Mouse (Mus musculus): ENCODE measurements at regions not wholly inside any gene's neighbourhood (a gene's known extent, or its start where the extent isn't known, plus 50 kb on each side); places are given as distances from the start of the nearest gene placed in this dataset.
A peak's percentile ranks its signal among the peaks of the same experiment; 100 is the strongest.

DNA sequence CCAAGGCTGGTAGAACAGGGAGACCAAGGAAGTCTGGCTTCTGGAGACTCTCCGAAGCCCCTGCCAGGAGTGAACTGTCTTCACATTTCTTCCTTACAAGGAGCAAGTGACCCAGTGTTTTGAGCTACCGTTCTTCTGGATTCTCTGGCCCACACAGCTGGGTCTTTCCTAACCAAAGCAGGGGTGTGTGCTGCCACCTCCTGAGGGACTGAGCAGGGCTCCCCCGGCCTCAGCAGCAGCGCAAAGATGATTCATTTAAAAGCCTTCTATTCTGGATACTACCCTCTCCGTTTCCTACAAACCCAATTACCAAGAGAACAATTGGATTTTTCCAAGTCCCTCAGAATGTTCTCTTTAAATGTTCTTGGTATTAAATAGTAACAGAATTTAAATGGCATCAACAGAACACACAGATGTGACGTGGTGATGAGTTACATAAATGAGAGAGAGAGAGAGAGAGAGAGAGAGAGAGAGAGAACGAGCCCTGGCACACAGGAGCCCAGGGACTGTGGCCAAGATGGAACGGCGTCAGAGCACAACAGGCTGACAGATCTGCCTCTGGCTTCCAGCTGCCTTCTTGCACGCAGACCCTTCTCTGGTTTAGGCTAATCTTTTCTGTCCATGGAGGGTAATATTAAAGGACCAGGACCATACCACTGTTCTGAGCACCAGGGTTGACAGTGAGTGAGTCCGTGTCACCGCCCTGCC is 191.6 kb downstream of the Agtpbp1 start:
- ATAC-seq (ENCODE audit: borderline replicate concordance, extremely low read depth, low FRiP score, low TSS enrichment), result peak; percentile 31; the same call in 1 of the 2 replicates
- Histone ChIP-seq H3K9me3 (no peaks in the 10 kb centered on the region), H3K4me3 (no peak overlapping the region), H3K36me3 (no peaks in the 10 kb centered on the region), H3K9ac (no peak overlapping the region), H3K27me3 (no peaks in the 10 kb centered on the region), H3K4me1 (peaks cover 3% of the 10 kb centered on the region; the same call in 1 of the 2 replicates), H3K4me2 (no peak overlapping the region), H3K27ac (no peak overlapping the region)
- WGBS, result 63% methylated on average over 12 of the region's 12 CpGs

- ATAC-seq (ENCODE audit: borderline replicate concordance, extremely low read depth, low FRiP score, low TSS enrichment), result no peak
- no peak overlapping the region for H3K4me3 ChIP-seq
- H3K4me2 ChIP-seq, result no peak overlapping the region
- no peaks in the 10 kb centered on the region for H3K9me3 ChIP-seq
- H3K36me3 ChIP-seq, result no peaks in the 10 kb centered on the region
- no peak overlapping the region for H3K27ac ChIP-seq
- WGBS, result 66% methylated on average over 4 of the region's 4 CpGs
- no peaks in the 10 kb centered on the region for H3K27me3 ChIP-seq
- H3K4me1 ChIP-seq, result peaks cover 3% of the 10 kb centered on the region; the same call in 1 of the 2 replicates
- no peak overlapping the region for H3K9ac ChIP-seq
Observed at GRCm38 (mm10) chr13:59392828-59393227, 192.2 kb downstream of the Agtpbp1 start.

DNA sequence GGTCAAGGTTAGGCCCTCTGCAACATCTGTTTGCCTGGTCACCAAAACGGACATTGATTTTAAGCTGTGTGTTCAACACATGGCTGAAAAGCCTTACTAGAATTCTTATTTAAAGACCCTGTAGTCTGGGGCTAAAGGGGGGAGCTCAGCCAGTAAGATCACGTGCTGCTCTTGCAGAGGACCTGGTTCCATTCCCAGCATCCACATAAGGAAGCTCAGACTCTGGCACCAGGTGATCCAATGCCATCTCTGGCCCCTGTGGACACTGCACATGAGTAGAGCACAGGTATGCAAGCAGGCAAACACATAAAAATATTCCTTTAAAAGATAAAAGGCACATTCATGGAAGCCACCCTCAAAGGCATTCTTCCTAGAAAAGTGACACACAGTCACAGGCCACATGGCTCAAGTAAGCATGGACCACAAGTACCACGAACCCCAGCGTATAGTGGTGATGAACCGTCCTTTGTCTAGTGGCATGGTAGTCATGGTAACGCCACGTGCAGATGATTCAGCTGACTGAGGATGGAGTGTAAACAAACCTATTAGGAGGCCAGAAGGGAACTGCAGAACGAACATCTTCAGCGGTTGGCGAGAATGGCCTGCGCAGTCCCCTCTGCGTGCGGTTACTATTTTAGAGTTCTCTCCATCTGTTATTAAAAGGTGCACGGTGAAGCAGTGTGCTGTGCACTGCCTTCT is 197.3 kb downstream of the Agtpbp1 start:
- Histone ChIP-seq H3K36me3 (no peaks in the 10 kb centered on the region), H3K27ac (no peak overlapping the region), H3K27me3 (no peaks in the 10 kb centered on the region), H3K4me3 (no peak overlapping the region), H3K9ac (no peak overlapping the region), H3K9me3 (no peaks in the 10 kb centered on the region), H3K4me1 (no peaks in the 10 kb centered on the region), H3K4me2 (no peak overlapping the region)
- 64% methylated on average over 14 of the region's 14 CpGs for WGBS
- no peak for ATAC-seq (ENCODE audit: borderline replicate concordance, extremely low read depth, low FRiP score, low TSS enrichment)

DNA sequence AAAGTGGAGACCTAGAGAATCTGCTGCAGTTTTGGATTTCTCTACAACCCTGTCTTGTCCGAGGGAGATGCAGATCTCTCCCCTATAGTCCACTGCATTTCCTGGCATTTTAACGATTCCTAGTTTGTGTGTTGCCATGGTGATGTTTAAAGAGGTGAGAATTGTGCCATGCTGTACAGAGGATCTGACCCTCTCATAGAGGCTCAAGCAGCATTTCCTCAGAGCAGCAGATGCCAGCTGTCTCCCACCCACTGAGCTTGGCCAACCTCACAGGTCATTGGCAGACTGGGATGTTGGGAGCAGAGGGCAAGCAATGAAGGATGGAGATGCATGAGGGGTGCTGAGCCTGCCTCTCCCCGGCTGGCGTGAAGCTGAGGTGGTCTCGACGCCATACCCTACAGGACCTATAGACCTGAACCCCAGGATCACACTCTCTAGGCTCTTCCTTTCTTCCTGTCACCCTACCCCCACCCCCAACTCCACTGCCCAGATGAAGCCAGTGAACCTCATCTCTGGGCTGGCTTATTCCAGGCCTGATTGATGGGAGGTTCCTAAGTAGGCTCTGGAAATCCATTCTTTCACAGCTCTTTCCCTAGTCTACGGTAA is 198.0 kb downstream of the Agtpbp1 start:
- H3K4me3 ChIP-seq, result no peak overlapping the region
- no peaks in the 10 kb centered on the region for H3K27me3 ChIP-seq
- 73% methylated on average over 7 of the region's 7 CpGs for WGBS
- H3K27ac ChIP-seq, result no peak overlapping the region
- no peak overlapping the region for H3K9ac ChIP-seq
- no peaks in the 10 kb centered on the region for H3K4me1 ChIP-seq
- no peaks in the 10 kb centered on the region for H3K9me3 ChIP-seq
- no peak overlapping the region for H3K4me2 ChIP-seq
- ATAC-seq (ENCODE audit: borderline replicate concordance, extremely low read depth, low FRiP score, low TSS enrichment), result no peak
- no peaks in the 10 kb centered on the region for H3K36me3 ChIP-seq

GRCm38 (mm10) chr13:59385824-59386223 is 199.2 kb downstream of the Agtpbp1 start:
- Histone ChIP-seq H3K9me3 (no peaks in the 10 kb centered on the region), H3K36me3 (no peaks in the 10 kb centered on the region), H3K4me3 (no peak overlapping the region), H3K4me1 (no peaks in the 10 kb centered on the region), H3K4me2 (no peak overlapping the region), H3K27me3 (no peaks in the 10 kb centered on the region), H3K9ac (no peak overlapping the region), H3K27ac (no peak overlapping the region)
- ATAC-seq (ENCODE audit: borderline replicate concordance, extremely low read depth, low FRiP score, low TSS enrichment), result no peak
- 42% methylated on average over 6 of the region's 6 CpGs for WGBS

DNA sequence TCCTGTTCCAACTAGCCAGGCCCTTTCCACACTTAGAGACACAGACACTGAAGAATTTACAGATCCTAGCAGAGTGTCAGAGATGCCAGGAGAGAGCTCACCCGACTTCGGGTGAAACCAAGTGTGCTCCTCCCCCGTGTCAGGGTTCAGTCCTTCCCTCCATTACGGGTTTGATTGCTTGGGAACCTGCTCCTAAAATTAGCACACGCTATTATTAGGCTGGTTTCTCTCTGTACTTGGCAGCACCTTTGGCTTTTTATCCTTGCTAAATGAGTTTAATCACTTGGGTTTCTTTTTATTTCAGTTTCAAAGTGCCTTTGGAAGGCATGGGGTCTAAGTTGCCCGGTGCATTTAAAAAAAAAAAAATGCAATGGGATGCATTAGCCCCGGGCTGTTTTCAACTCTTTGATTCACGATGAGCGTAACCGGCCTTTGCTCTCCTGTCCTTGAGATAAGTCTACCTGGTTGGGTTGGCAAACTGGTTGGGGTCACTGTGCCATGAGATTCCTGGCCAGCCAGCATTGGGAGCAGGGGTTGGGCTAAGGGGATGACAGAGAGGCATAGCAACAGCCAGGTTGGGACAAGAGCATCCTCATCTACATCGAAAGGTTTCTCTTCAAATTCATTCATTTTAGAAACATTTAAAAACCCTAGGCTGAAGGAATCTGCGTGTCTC is 214.7 kb downstream of the Agtpbp1 start:
- no peak overlapping the region for H3K27ac ChIP-seq
- H3K4me1 ChIP-seq, result 0 out of 2 replicates have a peak, but pooled peaks cover 6% of the 10 kb centered on the region
- H3K36me3 ChIP-seq, result no peaks in the 10 kb centered on the region
- 82% methylated on average over 12 of the region's 12 CpGs for WGBS
- no peak overlapping the region for H3K9ac ChIP-seq
- ATAC-seq (ENCODE audit: borderline replicate concordance, extremely low read depth, low FRiP score, low TSS enrichment), result no peak
- H3K27me3 ChIP-seq, result no peaks in the 10 kb centered on the region
- H3K4me3 ChIP-seq, result no peak overlapping the region
- H3K4me2 ChIP-seq, result no peak overlapping the region
- H3K9me3 ChIP-seq, result no peaks in the 10 kb centered on the region

DNA sequence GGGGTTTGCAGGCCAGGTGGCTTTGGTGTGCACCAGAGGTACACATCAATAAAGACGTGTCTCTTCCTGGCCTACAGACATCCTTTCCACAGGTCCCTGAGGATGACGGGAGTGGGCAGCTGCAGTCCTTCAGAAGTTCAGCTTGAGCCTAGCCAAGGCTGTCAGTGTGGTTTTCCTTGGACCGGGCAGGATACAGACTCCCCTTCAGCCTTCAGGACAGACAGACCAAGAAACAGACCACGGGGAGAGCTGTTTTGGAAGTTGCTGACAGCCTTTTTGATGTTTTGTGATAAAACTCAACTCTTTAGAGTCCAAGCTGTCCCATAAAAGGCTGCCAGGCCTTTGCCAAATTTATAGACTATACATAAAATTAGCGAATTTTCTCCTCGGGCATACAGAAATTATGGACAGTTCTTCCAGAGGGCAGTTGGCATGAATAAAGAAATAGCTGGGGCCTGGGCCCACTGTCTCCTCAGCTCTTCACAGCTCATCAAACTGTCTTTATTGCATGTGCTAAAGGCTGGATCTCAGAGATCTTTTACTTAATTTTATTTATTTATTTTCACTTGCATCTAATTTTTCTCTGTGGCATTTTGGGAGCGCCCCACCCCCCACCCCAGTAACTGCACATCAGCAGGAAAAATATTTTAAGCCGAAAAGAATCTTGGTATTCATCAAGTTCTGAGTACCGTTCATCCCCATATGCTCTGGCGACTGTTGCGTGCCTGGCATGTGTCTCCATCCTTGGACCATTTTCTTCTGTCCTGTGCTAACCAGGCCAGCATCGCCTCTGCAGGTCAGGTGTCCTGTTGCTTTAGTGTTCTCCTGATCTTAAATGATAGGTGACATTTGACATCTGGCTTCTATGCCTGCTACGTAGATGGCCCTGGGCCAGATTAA is 216.2 kb downstream of the Agtpbp1 start:
- no peaks in the 10 kb centered on the region for H3K27me3 ChIP-seq
- no peak overlapping the region for H3K9ac ChIP-seq
- H3K27ac ChIP-seq, result 0 out of 2 replicates have a peak overlapping the region, but pooled peaks have one; percentile 1
- H3K9me3 ChIP-seq, result no peaks in the 10 kb centered on the region
- peak; percentile 90 for ATAC-seq (ENCODE audit: borderline replicate concordance, extremely low read depth, low FRiP score, low TSS enrichment)
- H3K4me1 ChIP-seq, result 0 out of 2 replicates have a peak, but pooled peaks cover 6% of the 10 kb centered on the region
- H3K4me3 ChIP-seq, result no peak overlapping the region
- no peak overlapping the region for H3K4me2 ChIP-seq
- WGBS, result 52% methylated on average over 13 of the region's 13 CpGs
- H3K36me3 ChIP-seq, result no peaks in the 10 kb centered on the region

DNA sequence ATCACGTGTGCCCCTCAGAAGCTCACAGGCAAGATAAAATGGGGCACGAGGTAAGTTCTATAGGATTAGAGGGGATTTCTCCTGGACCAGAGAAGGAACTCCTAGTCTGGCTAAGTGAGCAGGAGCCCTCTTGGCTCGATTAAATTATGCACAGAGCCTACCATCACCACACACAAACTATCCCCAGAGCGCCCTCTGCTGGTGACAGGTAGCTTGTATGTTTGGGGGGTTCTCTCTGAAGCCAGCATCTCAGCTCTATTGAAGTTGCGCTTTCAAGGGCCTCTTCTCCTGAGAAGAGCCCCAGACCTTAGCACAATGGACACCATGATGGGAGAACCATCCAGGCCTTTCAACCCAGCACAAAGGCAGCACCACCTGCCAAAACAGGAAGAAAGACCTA is 219.6 kb downstream of the Agtpbp1 start:
- Histone ChIP-seq H3K4me2 (no peak overlapping the region), H3K36me3 (no peaks in the 10 kb centered on the region), H3K4me1 (0 out of 2 replicates have a peak, but pooled peaks cover 6% of the 10 kb centered on the region), H3K27ac (no peak overlapping the region), H3K4me3 (no peak overlapping the region), H3K9me3 (no peaks in the 10 kb centered on the region), H3K27me3 (no peaks in the 10 kb centered on the region), H3K9ac (no peak overlapping the region)
- no peak for ATAC-seq (ENCODE audit: borderline replicate concordance, extremely low read depth, low FRiP score, low TSS enrichment)
- WGBS, result 42% methylated on average over 5 of the region's 5 CpGs

DNA sequence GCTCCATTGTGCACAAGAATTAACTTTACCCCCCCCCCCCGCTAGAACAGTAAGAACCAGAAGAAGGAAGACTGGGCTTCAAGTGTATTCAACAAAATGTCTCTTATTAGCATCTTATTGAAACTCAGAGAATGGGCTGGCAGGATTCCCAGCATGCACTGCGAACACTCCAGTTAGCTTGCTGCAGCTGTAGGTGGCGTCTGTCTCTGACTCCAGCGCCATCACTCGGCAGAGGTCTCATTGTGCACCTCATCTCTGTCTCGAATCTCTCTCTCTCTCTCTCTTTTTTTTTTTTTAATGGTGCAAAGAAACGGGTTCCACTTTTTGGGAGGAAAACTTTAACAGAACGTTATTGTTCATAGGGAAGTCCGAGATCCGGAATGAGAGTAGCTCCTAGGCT is 221.6 kb downstream of the Agtpbp1 start:
- no peaks in the 10 kb centered on the region for H3K9me3 ChIP-seq
- no peak overlapping the region for H3K9ac ChIP-seq
- no peaks in the 10 kb centered on the region for H3K36me3 ChIP-seq
- no peak overlapping the region for H3K4me3 ChIP-seq
- H3K27me3 ChIP-seq, result no peaks in the 10 kb centered on the region
- no peak for ATAC-seq (ENCODE audit: borderline replicate concordance, extremely low read depth, low FRiP score, low TSS enrichment)
- WGBS, result 68% methylated on average over 10 of the region's 10 CpGs
- H3K27ac ChIP-seq, result no peak overlapping the region
- no peaks in the 10 kb centered on the region for H3K4me1 ChIP-seq
- H3K4me2 ChIP-seq, result no peak overlapping the region

DNA sequence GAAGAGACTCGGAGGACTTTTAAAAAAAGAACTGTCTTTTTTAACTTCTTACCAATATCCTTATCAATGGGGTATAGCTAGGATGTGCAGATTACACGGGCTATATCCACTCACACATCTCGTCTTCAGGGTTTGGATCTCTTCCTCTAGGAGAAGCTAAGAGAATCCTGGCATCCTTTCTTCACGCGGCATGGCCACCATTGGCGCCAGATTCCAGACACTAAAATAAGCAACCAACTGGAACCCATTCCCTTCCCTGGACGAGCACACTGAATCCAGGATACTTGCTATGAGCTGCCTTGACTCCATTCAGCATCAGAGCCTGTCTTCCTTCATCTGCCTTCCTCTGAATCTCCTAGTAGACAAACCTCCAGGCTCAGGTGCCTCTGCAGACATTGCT is 223.7 kb downstream of the Agtpbp1 start:
- H3K36me3 ChIP-seq, result no peaks in the 10 kb centered on the region
- 80% methylated on average over 7 of the region's 7 CpGs for WGBS
- no peaks in the 10 kb centered on the region for H3K4me1 ChIP-seq
- H3K9me3 ChIP-seq, result no peaks in the 10 kb centered on the region
- H3K27ac ChIP-seq, result no peak overlapping the region
- no peaks in the 10 kb centered on the region for H3K27me3 ChIP-seq
- H3K9ac ChIP-seq, result no peak overlapping the region
- H3K4me3 ChIP-seq, result no peak overlapping the region
- H3K4me2 ChIP-seq, result no peak overlapping the region
- ATAC-seq (ENCODE audit: borderline replicate concordance, extremely low read depth, low FRiP score, low TSS enrichment), result no peak

GRCm38 (mm10) chr13:59360026-59360425 is 225.0 kb downstream of the Agtpbp1 start:
- H3K9me3 ChIP-seq, result no peaks in the 10 kb centered on the region

More at GRCm38 (mm10) chr13:59360026-59360425, 225.0 kb downstream of the Agtpbp1 start:
- WGBS, result 60% methylated on average over 3 of the region's 3 CpGs
- no peak overlapping the region for H3K9ac ChIP-seq
- ATAC-seq (ENCODE audit: borderline replicate concordance, extremely low read depth, low FRiP score, low TSS enrichment), result no peak
- no peak overlapping the region for H3K4me2 ChIP-seq
- no peaks in the 10 kb centered on the region for H3K27me3 ChIP-seq
- H3K27ac ChIP-seq, result no peak overlapping the region
- no peaks in the 10 kb centered on the region for H3K36me3 ChIP-seq
- H3K4me1 ChIP-seq, result no peaks in the 10 kb centered on the region
- no peak overlapping the region for H3K4me3 ChIP-seq
